Mouse (Mus musculus): Measurements from ENCODE around the gene Ctns. TPM values are rescaled to one million over a fixed set of nuclear protein-coding genes. Genes with fewer than 3 reads are reported as not detected.

The Ctns gene
- polyA plus RNA-seq, 1 experiment from 2014 or later, result 22.1 TPM

- Histone ChIP-seq H3K4me2 (replicated peaks) (no peak overlapping the region), H3K27me3 (no peaks in the 10 kb centered on the region), H3K9ac (replicated peaks) (no peak overlapping the region), H3K27ac (no peak overlapping the region), H3K36me3 (no peaks in the 10 kb centered on the region), H3K9me3 (no peaks in the 10 kb centered on the region), H3K4me3 (replicated peaks) (no peak overlapping the region), H3K4me1 (replicated peaks) (no peaks in the 10 kb centered on the region)
- WGBS, result 100% methylated on average over 1 of the region's 1 CpGs
- no peak for ATAC-seq
These were observed 21.8 kb upstream of the Ctns start for GRCm38 (mm10) chr11:73220651-73221050.

- no peaks in the 10 kb centered on the region for H3K36me3 ChIP-seq
- no peaks in the 10 kb centered on the region for H3K27me3 ChIP-seq
- 67% methylated on average over 2 of the region's 2 CpGs for WGBS
- H3K9me3 ChIP-seq, result no peaks in the 10 kb centered on the region
- no peaks in the 10 kb centered on the region for H3K4me1 ChIP-seq (replicated peaks)
- ATAC-seq, result no peak
- H3K4me3 ChIP-seq (replicated peaks), result no peak overlapping the region
- no peak overlapping the region for H3K9ac ChIP-seq (replicated peaks)
- no peak overlapping the region for H3K27ac ChIP-seq
- no peak overlapping the region for H3K4me2 ChIP-seq (replicated peaks)
These were observed 20.8 kb upstream of the Ctns start for GRCm38 (mm10) chr11:73219671-73220070.

- 77% methylated on average over 3 of the region's 3 CpGs for WGBS
- Histone ChIP-seq H3K36me3 (no peaks in the 10 kb centered on the region), H3K4me1 (replicated peaks) (no peaks in the 10 kb centered on the region), H3K9ac (replicated peaks) (no peak overlapping the region), H3K27me3 (no peaks in the 10 kb centered on the region), H3K4me2 (replicated peaks) (no peak overlapping the region), H3K9me3 (no peaks in the 10 kb centered on the region), H3K4me3 (replicated peaks) (no peak overlapping the region), H3K27ac (no peak overlapping the region)
- ATAC-seq, result no peak
These were observed 15.1 kb upstream of the Ctns start for GRCm38 (mm10) chr11:73213956-73214355.

GRCm38 (mm10) chr11:73207621-73208020 lies 8.8 kb upstream of the Ctns start:
- H3K4me2 ChIP-seq (replicated peaks), result no peak overlapping the region
- no peaks in the 10 kb centered on the region for H3K9me3 ChIP-seq
- H3K4me3 ChIP-seq (replicated peaks), result no peak overlapping the region
- WGBS, result 74% methylated on average over 2 of the region's 2 CpGs
- no peak overlapping the region for H3K9ac ChIP-seq (replicated peaks)
- no peak overlapping the region for H3K27ac ChIP-seq
- no peaks in the 10 kb centered on the region for H3K27me3 ChIP-seq
- ATAC-seq, result no peak
- no peaks in the 10 kb centered on the region for H3K4me1 ChIP-seq (replicated peaks)
- no peaks in the 10 kb centered on the region for H3K36me3 ChIP-seq

GRCm38 (mm10) chr11:73205194-73205593 lies 6.4 kb upstream of the Ctns start:
- peaks cover under 1% of the 10 kb centered on the region; the same call in 1 of the 2 replicates for H3K4me1 ChIP-seq (replicated peaks)
- no peak for ATAC-seq
- no peaks in the 10 kb centered on the region for H3K36me3 ChIP-seq
- no peaks in the 10 kb centered on the region for H3K9me3 ChIP-seq
- WGBS, result 87% methylated on average over 7 of the region's 7 CpGs
- H3K4me2 ChIP-seq (replicated peaks), result no peak overlapping the region
- H3K9ac ChIP-seq (replicated peaks), result no peak overlapping the region
- H3K27ac ChIP-seq, result no peak overlapping the region
- no peak overlapping the region for H3K4me3 ChIP-seq (replicated peaks)
- no peaks in the 10 kb centered on the region for H3K27me3 ChIP-seq

GRCm38 (mm10) chr11:73203895-73204294 lies 5.1 kb upstream of the Ctns start:
- Histone ChIP-seq H3K4me2 (replicated peaks) (no peak overlapping the region), H3K4me1 (replicated peaks) (peaks cover 7% of the 10 kb centered on the region), H3K27me3 (no peaks in the 10 kb centered on the region), H3K27ac (no peak overlapping the region), H3K9ac (replicated peaks) (no peak overlapping the region; the same call in 1 of the 2 replicates), H3K4me3 (replicated peaks) (no peak overlapping the region), H3K9me3 (no peaks in the 10 kb centered on the region), H3K36me3 (no peaks in the 10 kb centered on the region)
- 91% methylated on average over 8 of the region's 8 CpGs for WGBS
- no peak for ATAC-seq

- Histone ChIP-seq H3K27ac (no peak overlapping the region), H3K9me3 (no peaks in the 10 kb centered on the region), H3K4me1 (replicated peaks) (peaks cover 27% of the 10 kb centered on the region), H3K27me3 (no peaks in the 10 kb centered on the region), H3K4me2 (replicated peaks) (no peak overlapping the region), H3K36me3 (no peaks in the 10 kb centered on the region), H3K4me3 (replicated peaks) (no peak overlapping the region), H3K9ac (replicated peaks) (no peak overlapping the region)
- WGBS, result 34% methylated on average over 4 of the region's 4 CpGs
- no peak for ATAC-seq
These were observed 2.8 kb upstream of the Ctns start for GRCm38 (mm10) chr11:73201597-73201996.

GRCm38 (mm10) chr11:73201021-73201420 lies 2.2 kb upstream of the Ctns start:
- Histone ChIP-seq H3K9ac (replicated peaks) (no peak overlapping the region), H3K36me3 (no peaks in the 10 kb centered on the region), H3K27me3 (no peaks in the 10 kb centered on the region), H3K4me1 (replicated peaks) (peaks cover 28% of the 10 kb centered on the region), H3K4me3 (replicated peaks) (no peak overlapping the region), H3K27ac (no peak overlapping the region), H3K9me3 (no peaks in the 10 kb centered on the region), H3K4me2 (replicated peaks) (no peak overlapping the region)
- ATAC-seq, result no peak
- WGBS, result 77% methylated on average over 2 of the region's 2 CpGs

GRCm38 (mm10) chr11:73199879-73200278 lies 1.0 kb upstream of the Ctns start:
- Histone ChIP-seq H3K27me3 (no peaks in the 10 kb centered on the region), H3K9ac (replicated peaks) (peak overlapping the region; percentile 84), H3K27ac (no peak overlapping the region), H3K4me2 (replicated peaks) (peak overlapping the region; percentile 91), H3K4me3 (replicated peaks) (peak overlapping the region; percentile 74), H3K4me1 (replicated peaks) (peaks cover 28% of the 10 kb centered on the region), H3K9me3 (no peaks in the 10 kb centered on the region), H3K36me3 (peaks cover 10% of the 10 kb centered on the region)
- 5% methylated on average over 12 of the region's 12 CpGs for WGBS
- no peak for ATAC-seq

- H3K9me3 ChIP-seq, result no peaks in the 10 kb centered on the region
- peaks cover 10% of the 10 kb centered on the region for H3K36me3 ChIP-seq
- peak within 1 kb of the TSS; percentile 74 for H3K4me3 ChIP-seq (replicated peaks)
- H3K4me2 ChIP-seq (replicated peaks), result peak within 1 kb of the TSS; percentile 91
- H3K27me3 ChIP-seq, result no peaks in the 10 kb centered on the region
- peak; percentile 97 for ATAC-seq
- H3K27ac ChIP-seq, result peak within 1 kb of the TSS; percentile 56; the same call in 1 of the 2 replicates
- WGBS, result under 1% methylated on average over 32 of the region's 32 CpGs
- peaks cover 28% of the 10 kb centered on the region for H3K4me1 ChIP-seq (replicated peaks)
- peak within 1 kb of the TSS; percentile 84 for H3K9ac ChIP-seq (replicated peaks)
These were observed 429 bp upstream of the Ctns start, which contains the start of gene Shpk for GRCm38 (mm10) chr11:73199230-73199712. Shpk (plus strand) TSS chr11:73199460.

GRCm38 (mm10) chr11:73198190-73198589 lies 652 bp downstream of the Ctns start:
- H3K4me1 ChIP-seq (replicated peaks), result peaks cover 28% of the 10 kb centered on the region
- H3K27me3 ChIP-seq, result no peaks in the 10 kb centered on the region
- 2% methylated on average over 1 of the region's 1 CpGs for WGBS
- H3K9ac ChIP-seq (replicated peaks), result peak overlapping the region; percentile 84
- H3K4me3 ChIP-seq (replicated peaks), result peak overlapping the region; percentile 74
- no peaks in the 10 kb centered on the region for H3K9me3 ChIP-seq
- peaks cover 10% of the 10 kb centered on the region for H3K36me3 ChIP-seq
- ATAC-seq, result no peak
- peak overlapping the region; percentile 91 for H3K4me2 ChIP-seq (replicated peaks)
- no peak overlapping the region for H3K27ac ChIP-seq

- no peak overlapping the region for H3K9ac ChIP-seq (replicated peaks)
- WGBS, result 83% methylated on average over 2 of the region's 2 CpGs
- H3K36me3 ChIP-seq, result peaks cover 46% of the 10 kb centered on the region
- H3K4me1 ChIP-seq (replicated peaks), result peaks cover 21% of the 10 kb centered on the region
- H3K27me3 ChIP-seq, result no peaks in the 10 kb centered on the region
- H3K4me3 ChIP-seq (replicated peaks), result no peak overlapping the region
- H3K4me2 ChIP-seq (replicated peaks), result no peak overlapping the region
- no peaks in the 10 kb centered on the region for H3K9me3 ChIP-seq
- no peak for ATAC-seq
- H3K27ac ChIP-seq, result no peak overlapping the region
These were observed 4.4 kb downstream of the Ctns start for GRCm38 (mm10) chr11:73194444-73194843.

- H3K9ac ChIP-seq (replicated peaks), result no peak overlapping the region
- WGBS, result 82% methylated on average over 6 of the region's 6 CpGs
- no peak overlapping the region for H3K4me2 ChIP-seq (replicated peaks)
- H3K36me3 ChIP-seq, result peaks cover 60% of the 10 kb centered on the region
- H3K4me1 ChIP-seq (replicated peaks), result peaks cover 16% of the 10 kb centered on the region
- H3K4me3 ChIP-seq (replicated peaks), result no peak overlapping the region
- no peaks in the 10 kb centered on the region for H3K27me3 ChIP-seq
- no peaks in the 10 kb centered on the region for H3K9me3 ChIP-seq
- no peak overlapping the region for H3K27ac ChIP-seq
- no peak for ATAC-seq
These were observed 5.8 kb downstream of the Ctns start for GRCm38 (mm10) chr11:73193047-73193446.
